Mouse (Mus musculus): Measurements from ENCODE around the gene Eaf2.

- TF ChIP-seq CTCF (IDR thresholded peaks at IDR 0.05; ENCODE audit: low read depth) (no peak), EP300 (IDR thresholded peaks at IDR 0.05; ENCODE audit: low read depth) (no peak)
These were observed 57.9 kb downstream of the Eaf2 start for GRCm38 (mm10) chr16:36816916-36817315.

Measured in liver, embryonic 14.5 days (tissue).